Comparison of ENCODE assay signal across 30 mouse cellular contexts in the genomic region with DNA sequence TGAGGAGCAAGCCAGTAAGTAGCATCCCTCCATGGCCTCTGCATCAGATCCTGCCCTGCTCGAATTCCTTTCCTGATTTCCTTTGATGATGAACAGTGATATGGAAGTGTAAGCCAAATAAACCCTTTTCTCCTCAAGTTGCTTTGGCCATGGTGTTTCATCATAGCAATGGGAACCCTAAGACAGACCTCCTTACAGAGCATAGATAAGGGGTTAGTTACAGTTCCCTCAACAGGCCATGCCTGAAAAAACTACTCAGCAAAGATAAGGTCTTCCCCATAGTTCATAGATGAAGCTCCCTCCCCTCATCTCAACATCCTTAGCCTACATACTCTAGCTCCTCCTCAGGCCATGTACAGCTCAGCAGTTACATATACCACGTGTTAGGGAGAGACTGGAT. TPM values are rescaled to one million over a fixed set of nuclear protein-coding genes. Genes with fewer than 3 reads are reported as not detected.
A peak's percentile ranks its signal among the peaks of the same experiment; 100 is the strongest.
DNase-seq lines count a peak whose midpoint lies in the region; ATAC-seq lines count a peak whose summit lies in the region.
"Had no signal": no experiment of that assay in that cellular context is flagged by ENCODE, and none has a peak within 500 bp of the region (broad histone marks: within the 10 kb centered on the region; RNA-seq: fewer than 3 reads in every experiment).

No protein-coding gene starts in this region.

- H3K27me3 ChIP-seq in liver, embryonic 11.5 days (replicated peaks; ENCODE audit: control insufficient read depth, insufficient read depth, low read length): no peaks in the 10 kb centered on the region
- H3K27me3 ChIP-seq in liver, embryonic 15.5 days: no peaks in the 10 kb centered on the region
- H3K27me3 ChIP-seq: embryonic facial prominence, embryonic 12.5 days; forebrain, embryonic 13.5 days; heart, embryonic 12.5 days; heart, embryonic 15.5 days; hindbrain, embryonic 13.5 days had no signal

- H3K4me1 ChIP-seq in liver, embryonic 11.5 days (replicated peaks; ENCODE audit: control insufficient read depth, insufficient read depth, low read length): peaks cover 30% of the 10 kb centered on the region
- H3K4me1 ChIP-seq in liver, embryonic 15.5 days (replicated peaks): peaks cover 67% of the 10 kb centered on the region
- H3K4me1 ChIP-seq: hindbrain, embryonic 10.5 days had no signal

- H3K4me3 ChIP-seq in liver, embryonic 11.5 days (ENCODE audit: low read depth, low read length): no peak overlapping the region
- H3K4me3 ChIP-seq in liver, embryonic 15.5 days (replicated peaks): no peak overlapping the region
- H3K4me3 ChIP-seq: embryonic facial prominence, embryonic 12.5 days; erythroblast, embryonic 14.5 days; forebrain, embryonic 10.5 days; forebrain, embryonic 13.5 days; gastrocnemius, adult 2 months; heart, embryonic 12.5 days; heart, embryonic 15.5 days; hindbrain, embryonic 10.5 days; hindbrain, embryonic 13.5 days had no signal

- no peak for DNase-seq in liver, embryonic 11.5 days (ENCODE audit: low spot score)
- DNase-seq in liver: no peak
- no peak for DNase-seq in urinary bladder, postnatal 36 days (ENCODE audit: low spot score in 2 of 2)
- DNase-seq: adrenal gland, adult 2 months; adrenal gland, postnatal 14 days; B cell, adult 2 months; cerebellum, adult 11-12 months; cerebellum, adult 9-10 months; cerebellum, postnatal 14 days; gastrocnemius, adult 2 months; gastrocnemius, postnatal 14 days; heart, adult 11 months; heart, postnatal 10 days; heart, postnatal 36 days had no signal

- H3K4me2 ChIP-seq in liver, embryonic 11.5 days: no peak overlapping the region
- H3K4me2 ChIP-seq in liver, embryonic 15.5 days: no peak overlapping the region
- H3K4me2 ChIP-seq: embryonic facial prominence, embryonic 12.5 days; forebrain, embryonic 13.5 days; heart, embryonic 12.5 days; heart, embryonic 15.5 days; hindbrain, embryonic 13.5 days had no signal

- peaks cover 24% of the 10 kb centered on the region for H3K36me3 ChIP-seq in liver, embryonic 11.5 days (ENCODE audit: control insufficient read depth, insufficient read depth, low read length)
- H3K36me3 ChIP-seq in liver, embryonic 15.5 days (replicated peaks): peaks cover 62% of the 10 kb centered on the region
- H3K36me3 ChIP-seq: G1E had no signal

- H3K9me3 ChIP-seq in liver, embryonic 11.5 days (ENCODE audit: control insufficient read depth, low read length): no peaks in the 10 kb centered on the region
- H3K9me3 ChIP-seq in liver, embryonic 15.5 days (replicated peaks): no peaks in the 10 kb centered on the region
- H3K9me3 ChIP-seq: embryonic facial prominence, embryonic 12.5 days; forebrain, embryonic 10.5 days; forebrain, embryonic 13.5 days; G1E; heart, embryonic 12.5 days; heart, embryonic 15.5 days; hindbrain, embryonic 10.5 days; hindbrain, embryonic 13.5 days had no signal

- ATAC-seq in liver, embryonic 11.5 days (replicated peaks; ENCODE audit: low FRiP score): peak; percentile 73
- ATAC-seq in erythroid progenitor cell, adult 5-6 weeks (replicated peaks; ENCODE audit: low FRiP score, poor library complexity, severe bottlenecking): 0 out of 2 replicates have a peak, but pooled peaks have one; percentile 21
- ATAC-seq in liver, embryonic 15.5 days (ENCODE audit: insufficient read depth): peak; percentile 56
- ATAC-seq in megakaryocyte-erythroid progenitor cell, adult 5-6 weeks (replicated peaks; ENCODE audit: low FRiP score, low TSS enrichment, poor library complexity, severe bottlenecking): peak; percentile 41
- no peak for ATAC-seq in frontal cortex, adult (ENCODE audit: low TSS enrichment)
- ATAC-seq: forebrain, embryonic 13.5 days; forebrain, embryonic 16.5 days; hindbrain, embryonic 16.5 days had no signal

- 58% methylated on average over 2 of the region's 2 CpGs for WGBS in liver, embryonic 11.5 days
- 39% methylated on average over 2 of the region's 2 CpGs for WGBS in liver, embryonic 15.5 days (ENCODE audit: insufficient replicate concordance)

- peak overlapping the region; percentile 67 for H3K27ac ChIP-seq in liver, embryonic 11.5 days (ENCODE audit: low read depth, low read length)
- H3K27ac ChIP-seq in liver, embryonic 15.5 days (replicated peaks): peak overlapping the region; percentile 46; the same call in 1 of the 2 replicates
- H3K27ac ChIP-seq: embryonic facial prominence, embryonic 12.5 days; forebrain, embryonic 10.5 days; forebrain, embryonic 13.5 days; gastrocnemius, adult 2 months; heart, embryonic 15.5 days; hindbrain, embryonic 10.5 days; hindbrain, embryonic 13.5 days had no signal

- H3K9ac ChIP-seq in liver, embryonic 11.5 days (ENCODE audit: low read depth, low read length): no peak overlapping the region
- 0 out of 2 replicates have a peak overlapping the region, but pooled peaks have one; percentile 9 for H3K9ac ChIP-seq in liver, embryonic 15.5 days
- H3K9ac ChIP-seq: embryonic facial prominence, embryonic 12.5 days; forebrain, embryonic 13.5 days; heart, embryonic 12.5 days; heart, embryonic 15.5 days; hindbrain, embryonic 13.5 days had no signal

RNA-seq across cellular contexts. Expression of a gene that starts 35.7 kb away (rescaled TPM):
- polyA plus RNA-seq in liver, embryonic 11.5 days (2014; fragmentation: Nextera tagmentation; extraction: Ambion mirVana): 38.8 and 39.3 TPM in 2 replicates
- 37.3 and 41.4 TPM in 2 replicates for total RNA-seq in erythroid progenitor cell, adult 5-6 weeks (2015; ENCODE audit: low replicate concordance)
- total RNA-seq in erythroid progenitor cell, adult 5-6 weeks (2017; ENCODE audit: low replicate concordance): 62.8 and 79.7 TPM in 2 replicates
- polyA plus RNA-seq in liver, embryonic 15.5 days (2015; fragmentation: Nextera tagmentation; extraction: Ambion mirVana): 17.0 and 20.1 TPM in 2 replicates
- total RNA-seq in megakaryocyte-erythroid progenitor cell, adult 5-6 weeks (2014; fragmentation: Nextera tagmentation): 40.7 and 47.4 TPM in 2 replicates
- 30.6 and 38.2 TPM in 2 replicates for total RNA-seq in megakaryocyte-erythroid progenitor cell, adult 5-6 weeks (2017)

RNA-seq across cellular contexts. Expression of a gene that starts 56.4 kb away (rescaled TPM):
- polyA plus RNA-seq in liver, embryonic 11.5 days (2014; fragmentation: Nextera tagmentation; extraction: Ambion mirVana): 33.7 and 38.0 TPM in 2 replicates
- total RNA-seq in erythroid progenitor cell, adult 5-6 weeks (2015; ENCODE audit: low replicate concordance): not detected in 2 replicates
- total RNA-seq in erythroid progenitor cell, adult 5-6 weeks (2017; ENCODE audit: low replicate concordance): not detected in 2 replicates
- 129 and 201 TPM in 2 replicates for polyA plus RNA-seq in liver, embryonic 15.5 days (2015; fragmentation: Nextera tagmentation; extraction: Ambion mirVana)
- total RNA-seq in megakaryocyte-erythroid progenitor cell, adult 5-6 weeks (2014; fragmentation: Nextera tagmentation): not detected in 2 replicates
- total RNA-seq in megakaryocyte-erythroid progenitor cell, adult 5-6 weeks (2017): 1.7 and 2.3 TPM in 2 replicates
- total RNA-seq: CH12.LX had no signal
- polyA plus RNA-seq: G1E had no signal
